Mouse (Mus musculus): ENCODE data around the gene Irf2. TPM values are rescaled to one million over a fixed set of nuclear protein-coding genes. Genes with fewer than 3 reads are reported as not detected.

Irf2 gene
- polyA plus RNA-seq, 1 experiment from 2014 or later, result 23.2 TPM

- H3K36me3 ChIP-seq (ENCODE audit: control insufficient read depth, insufficient read depth, low read length), result no peaks in the 10 kb centered on the region
- H3K9ac ChIP-seq (replicated peaks; ENCODE audit: low read depth, low read length), result no peak overlapping the region
- peaks cover 6% of the 10 kb centered on the region; the same call in 1 of the 2 replicates for H3K4me1 ChIP-seq (ENCODE audit: control insufficient read depth, insufficient read depth, low read length)
- H3K9me3 ChIP-seq (ENCODE audit: control insufficient read depth, low read depth, low read length), result no peaks in the 10 kb centered on the region; the same call in 1 of the 2 replicates
- H3K27me3 ChIP-seq (ENCODE audit: control insufficient read depth, insufficient read depth, low read length), result no peaks in the 10 kb centered on the region
- no peak for ATAC-seq (ENCODE audit: insufficient number of reproducible peaks, insufficient read depth, low FRiP score, low read depth)
- WGBS, result 82% methylated on average over 8 of the region's 8 CpGs
- no peak overlapping the region for H3K4me3 ChIP-seq (ENCODE audit: low read depth, low read length)
- H3K27ac ChIP-seq (ENCODE audit: low read length), result no peak overlapping the region
- no peak overlapping the region for H3K4me2 ChIP-seq (replicated peaks; ENCODE audit: low read depth, low read length)
Observed at GRCm38 (mm10) chr8:46733603-46734002, 5.9 kb upstream of the Irf2 start.

GRCm38 (mm10) chr8:46735505-46735904, 4.0 kb upstream of the Irf2 start:
- no peak for ATAC-seq (ENCODE audit: insufficient number of reproducible peaks, insufficient read depth, low FRiP score, low read depth)
- Histone ChIP-seq H3K9me3 (ENCODE audit: control insufficient read depth, low read depth, low read length) (no peaks in the 10 kb centered on the region; the same call in 1 of the 2 replicates), H3K4me3 (ENCODE audit: low read depth, low read length) (no peak overlapping the region), H3K9ac (replicated peaks; ENCODE audit: low read depth, low read length) (no peak overlapping the region), H3K4me2 (replicated peaks; ENCODE audit: low read depth, low read length) (no peak overlapping the region), H3K4me1 (ENCODE audit: control insufficient read depth, insufficient read depth, low read length) (peaks cover 7% of the 10 kb centered on the region; the same call in 1 of the 2 replicates), H3K36me3 (ENCODE audit: control insufficient read depth, insufficient read depth, low read length) (no peaks in the 10 kb centered on the region), H3K27me3 (ENCODE audit: control insufficient read depth, insufficient read depth, low read length) (no peaks in the 10 kb centered on the region), H3K27ac (ENCODE audit: low read length) (no peak overlapping the region)
- WGBS, result 81% methylated on average over 11 of the region's 11 CpGs

GRCm38 (mm10) chr8:46736260-46736659, 3.3 kb upstream of the Irf2 start:
- no peak overlapping the region for H3K27ac ChIP-seq (ENCODE audit: low read length)
- no peak for ATAC-seq (ENCODE audit: insufficient number of reproducible peaks, insufficient read depth, low FRiP score, low read depth)
- H3K9ac ChIP-seq (replicated peaks; ENCODE audit: low read depth, low read length), result no peak overlapping the region
- no peaks in the 10 kb centered on the region for H3K27me3 ChIP-seq (ENCODE audit: control insufficient read depth, insufficient read depth, low read length)
- no peak overlapping the region for H3K4me2 ChIP-seq (replicated peaks; ENCODE audit: low read depth, low read length)
- no peak overlapping the region for H3K4me3 ChIP-seq (ENCODE audit: low read depth, low read length)
- H3K36me3 ChIP-seq (ENCODE audit: control insufficient read depth, insufficient read depth, low read length), result no peaks in the 10 kb centered on the region
- peaks cover 7% of the 10 kb centered on the region; the same call in 1 of the 2 replicates for H3K4me1 ChIP-seq (ENCODE audit: control insufficient read depth, insufficient read depth, low read length)
- H3K9me3 ChIP-seq (ENCODE audit: control insufficient read depth, low read depth, low read length), result no peaks in the 10 kb centered on the region; the same call in 1 of the 2 replicates
- 71% methylated on average over 3 of the region's 3 CpGs for WGBS

- no peaks in the 10 kb centered on the region for H3K36me3 ChIP-seq (ENCODE audit: control insufficient read depth, insufficient read depth, low read length)
- no peak overlapping the region for H3K9ac ChIP-seq (replicated peaks; ENCODE audit: low read depth, low read length)
- WGBS, result 74% methylated on average over 10 of the region's 10 CpGs
- H3K4me2 ChIP-seq (replicated peaks; ENCODE audit: low read depth, low read length), result no peak overlapping the region
- H3K27ac ChIP-seq (ENCODE audit: low read length), result no peak overlapping the region
- no peak for ATAC-seq (ENCODE audit: insufficient number of reproducible peaks, insufficient read depth, low FRiP score, low read depth)
- H3K4me3 ChIP-seq (ENCODE audit: low read depth, low read length), result no peak overlapping the region
- no peaks in the 10 kb centered on the region; the same call in 1 of the 2 replicates for H3K9me3 ChIP-seq (ENCODE audit: control insufficient read depth, low read depth, low read length)
- no peaks in the 10 kb centered on the region for H3K27me3 ChIP-seq (ENCODE audit: control insufficient read depth, insufficient read depth, low read length)
- peaks cover 14% of the 10 kb centered on the region for H3K4me1 ChIP-seq (ENCODE audit: control insufficient read depth, insufficient read depth, low read length)
Observed at GRCm38 (mm10) chr8:46737421-46737820, 2.1 kb upstream of the Irf2 start.

GRCm38 (mm10) chr8:46737907-46738306, 1.6 kb upstream of the Irf2 start:
- no peak overlapping the region for H3K9ac ChIP-seq (replicated peaks; ENCODE audit: low read depth, low read length)
- 75% methylated on average over 3 of the region's 3 CpGs for WGBS
- no peaks in the 10 kb centered on the region; the same call in 1 of the 2 replicates for H3K9me3 ChIP-seq (ENCODE audit: control insufficient read depth, low read depth, low read length)
- no peak for ATAC-seq (ENCODE audit: insufficient number of reproducible peaks, insufficient read depth, low FRiP score, low read depth)
- H3K4me3 ChIP-seq (ENCODE audit: low read depth, low read length), result no peak overlapping the region
- H3K4me2 ChIP-seq (replicated peaks; ENCODE audit: low read depth, low read length), result no peak overlapping the region
- peaks cover 18% of the 10 kb centered on the region for H3K4me1 ChIP-seq (ENCODE audit: control insufficient read depth, insufficient read depth, low read length)
- no peak overlapping the region for H3K27ac ChIP-seq (ENCODE audit: low read length)
- H3K36me3 ChIP-seq (ENCODE audit: control insufficient read depth, insufficient read depth, low read length), result no peaks in the 10 kb centered on the region
- H3K27me3 ChIP-seq (ENCODE audit: control insufficient read depth, insufficient read depth, low read length), result no peaks in the 10 kb centered on the region

- peaks cover 18% of the 10 kb centered on the region for H3K4me1 ChIP-seq (ENCODE audit: control insufficient read depth, insufficient read depth, low read length)
- H3K4me3 ChIP-seq (ENCODE audit: low read depth, low read length), result peak overlapping the region; percentile 94
- peak overlapping the region; percentile 87 for H3K4me2 ChIP-seq (replicated peaks; ENCODE audit: low read depth, low read length)
- no peaks in the 10 kb centered on the region for H3K36me3 ChIP-seq (ENCODE audit: control insufficient read depth, insufficient read depth, low read length)
- no peaks in the 10 kb centered on the region; the same call in 1 of the 2 replicates for H3K9me3 ChIP-seq (ENCODE audit: control insufficient read depth, low read depth, low read length)
- H3K9ac ChIP-seq (replicated peaks; ENCODE audit: low read depth, low read length), result no peak overlapping the region; the same call in 1 of the 2 replicates
- ATAC-seq (ENCODE audit: insufficient number of reproducible peaks, insufficient read depth, low FRiP score, low read depth), result no peak
- peak overlapping the region; percentile 90 for H3K27ac ChIP-seq (ENCODE audit: low read length)
- WGBS, result 43% methylated on average over 5 of the region's 5 CpGs
- no peaks in the 10 kb centered on the region for H3K27me3 ChIP-seq (ENCODE audit: control insufficient read depth, insufficient read depth, low read length)
Observed at GRCm38 (mm10) chr8:46738601-46739000, 931 bp upstream of the Irf2 start.

GRCm38 (mm10) chr8:46739956-46740512, 502 bp downstream of the Irf2 start:
- H3K27me3 ChIP-seq (ENCODE audit: control insufficient read depth, insufficient read depth, low read length), result no peaks in the 10 kb centered on the region
- peak; percentile 1; the same call in 1 of the 2 replicates for ATAC-seq (ENCODE audit: insufficient number of reproducible peaks, insufficient read depth, low FRiP score, low read depth)
- H3K4me3 ChIP-seq (ENCODE audit: low read depth, low read length), result peak overlapping the region; percentile 94
- H3K36me3 ChIP-seq (ENCODE audit: control insufficient read depth, insufficient read depth, low read length), result no peaks in the 10 kb centered on the region
- H3K4me1 ChIP-seq (ENCODE audit: control insufficient read depth, insufficient read depth, low read length), result peaks cover 18% of the 10 kb centered on the region
- peak overlapping the region; percentile 98 for H3K9ac ChIP-seq (replicated peaks; ENCODE audit: low read depth, low read length)
- peak overlapping the region; percentile 87 for H3K4me2 ChIP-seq (replicated peaks; ENCODE audit: low read depth, low read length)
- peak overlapping the region; percentile 90 for H3K27ac ChIP-seq (ENCODE audit: low read length)
- H3K9me3 ChIP-seq (ENCODE audit: control insufficient read depth, low read depth, low read length), result no peaks in the 10 kb centered on the region; the same call in 1 of the 2 replicates
- whole genome bisulfite sequencing, result under 1% methylated on average over 22 of the region's 22 CpGs

GRCm38 (mm10) chr8:46740513-46741280, 1.2 kb downstream of the Irf2 start:
- Histone ChIP-seq H3K4me1 (ENCODE audit: control insufficient read depth, insufficient read depth, low read length) (peaks cover 18% of the 10 kb centered on the region), H3K9me3 (ENCODE audit: control insufficient read depth, low read depth, low read length) (no peaks in the 10 kb centered on the region; the same call in 1 of the 2 replicates), H3K4me2 (replicated peaks; ENCODE audit: low read depth, low read length) (peak overlapping the region; percentile 87), H3K4me3 (ENCODE audit: low read depth, low read length) (peak overlapping the region; percentile 94), H3K36me3 (ENCODE audit: control insufficient read depth, insufficient read depth, low read length) (no peaks in the 10 kb centered on the region), H3K27ac (ENCODE audit: low read length) (peak overlapping the region; percentile 90), H3K9ac (replicated peaks; ENCODE audit: low read depth, low read length) (peak overlapping the region; percentile 98), H3K27me3 (ENCODE audit: control insufficient read depth, insufficient read depth, low read length) (no peaks in the 10 kb centered on the region)
- WGBS, result under 1% methylated on average over 88 of the region's 97 CpGs
- peak; percentile 66 for ATAC-seq (ENCODE audit: insufficient number of reproducible peaks, insufficient read depth, low FRiP score, low read depth)

Measured in stomach, embryonic 14.5 days (tissue).